Mouse (Mus musculus): ENCODE results near the gene Wnt1. TPM values are rescaled to one million over a fixed set of nuclear protein-coding genes. Genes with fewer than 3 reads are reported as not detected.
"Not testable (repeated sequence)": the region's sequence is repeated elsewhere in the genome, so short reads cannot be mapped to it uniquely, and the experiment has no call there.

The Wnt1 gene
- total RNA-seq (2021), result under 1 TPM in 1 of 2 experiments, not detected in 1; 0.14 TPM
- long read RNA-seq, experiment 1, partial matches to known transcripts, result 0 of 16 reads
- long read RNA-seq, experiment 1, other reads (novel, unspliced or antisense), result 16 of 16 reads
- long read RNA-seq, experiment 2, partial matches to known transcripts, result 1 of 5 reads
- long read RNA-seq, experiment 2, other reads (novel, unspliced or antisense), result 4 of 5 reads

DNA sequence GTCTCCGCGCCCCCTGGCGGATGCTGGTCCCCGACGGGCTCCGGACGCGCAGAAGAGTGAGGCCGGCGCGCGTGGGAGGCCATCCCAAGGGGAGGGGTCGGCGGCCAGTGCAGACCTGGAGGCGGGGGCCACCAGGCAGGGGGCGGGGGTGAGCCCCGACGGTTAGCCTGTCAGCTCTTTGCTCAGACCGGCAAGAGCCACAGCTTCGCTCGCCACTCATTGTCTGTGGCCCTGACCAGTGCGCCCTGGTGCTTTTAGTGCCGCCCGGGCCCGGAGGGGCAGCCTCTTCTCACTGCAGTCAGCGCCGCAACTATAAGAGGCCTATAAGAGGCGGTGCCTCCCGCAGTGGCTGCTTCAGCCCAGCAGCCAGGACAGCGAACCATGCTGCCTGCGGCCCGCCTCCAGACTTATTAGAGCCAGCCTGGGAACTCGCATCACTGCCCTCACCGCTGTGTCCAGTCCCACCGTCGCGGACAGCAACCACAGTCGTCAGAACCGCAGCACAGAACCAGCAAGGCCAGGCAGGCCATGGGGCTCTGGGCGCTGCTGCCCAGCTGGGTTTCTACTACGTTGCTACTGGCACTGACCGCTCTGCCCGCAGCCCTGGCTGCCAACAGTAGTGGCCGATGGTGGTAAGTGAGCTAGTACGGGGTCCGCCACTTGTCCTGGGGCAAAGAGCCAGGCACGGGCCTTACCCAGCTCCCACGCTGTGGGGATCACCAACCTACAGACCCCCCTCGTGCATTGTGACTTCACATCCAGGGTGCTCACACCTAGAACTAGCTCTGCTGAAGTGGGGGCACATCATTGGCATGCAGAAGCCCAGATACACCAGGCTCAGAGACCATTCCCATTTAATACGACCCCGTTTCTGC, at the start of gene Wnt1:
Wnt1 (plus strand) TSS at position 197 of the 875 bp plus-strand sequence.
- no peak for DNase-seq (ENCODE audit: extremely low spot score in 1 of 2, low spot score in 2 of 2)
- Histone ChIP-seq H3K27ac (no peak within 1 kb of the TSS), H3K4me3 (no peak within 1 kb of the TSS)
- peak; percentile 56 for TF ChIP-seq CTCF (IDR thresholded peaks at IDR 0.05)
- intact Hi-C loops (cut with DNase I), result no loop called here

DNA sequence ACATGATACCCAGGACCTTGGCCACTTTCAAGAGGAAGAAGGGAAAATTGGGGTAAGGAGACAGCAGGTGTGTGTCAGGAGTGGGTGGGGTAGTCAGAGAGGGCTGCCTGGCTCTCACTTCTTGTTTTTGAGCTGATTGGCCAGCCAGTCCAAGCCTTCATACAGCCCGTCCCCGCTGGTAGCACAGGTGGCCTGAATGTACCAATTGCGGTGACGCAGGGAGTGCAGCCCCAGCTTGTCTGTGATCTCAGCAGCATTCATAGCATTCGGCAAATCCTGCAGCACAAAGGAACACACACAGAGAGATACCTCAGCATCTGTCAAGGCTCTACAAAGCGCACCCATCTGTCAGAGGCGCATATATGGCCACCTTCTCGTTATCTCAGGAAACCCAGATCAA, 49.4 kb upstream of the Wnt1 start:
- no peak for TF ChIP-seq CTCF (IDR thresholded peaks at IDR 0.05)
- no peak overlapping the region for H3K4me3 ChIP-seq
- DNase-seq (ENCODE audit: extremely low spot score in 1 of 2, low spot score in 2 of 2), result no peak
- H3K27ac ChIP-seq, result no peak overlapping the region
- intact Hi-C loops (cut with DNase I), result no loop called here

DNA sequence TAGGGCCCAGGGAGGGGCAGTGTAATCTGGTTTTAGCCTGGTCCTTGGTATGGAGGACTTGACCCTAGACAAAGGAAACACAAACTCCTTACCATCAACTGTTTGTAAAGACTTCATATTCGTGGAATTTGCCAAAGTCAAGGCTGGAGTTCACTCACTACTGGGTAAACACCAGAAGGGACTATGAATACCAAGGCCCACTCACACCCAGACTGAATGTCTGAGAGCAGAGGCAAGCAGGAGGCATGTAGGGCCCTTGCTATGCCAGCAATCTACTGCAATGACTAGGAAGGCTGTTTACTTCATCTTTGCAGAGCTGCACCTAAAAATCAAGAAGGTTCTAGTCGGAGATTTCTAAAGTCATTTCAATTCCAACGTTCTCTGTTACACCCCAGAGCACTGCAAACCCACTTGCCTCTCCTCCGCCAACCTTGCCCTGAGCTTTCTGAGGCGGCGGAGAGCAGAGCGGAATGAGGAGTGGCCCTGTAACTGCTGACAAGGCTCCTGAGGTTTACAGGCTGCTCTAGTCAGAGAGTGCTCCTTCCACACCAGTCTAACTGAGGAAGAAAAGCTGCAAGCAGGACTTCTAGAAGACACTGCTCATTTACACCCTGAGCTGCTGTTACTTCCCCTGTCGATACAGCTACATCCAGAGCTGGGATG, 46.8 kb upstream of the Wnt1 start:
- no peak for TF ChIP-seq CTCF (IDR thresholded peaks at IDR 0.05)
- intact Hi-C loops (cut with DNase I), result no loop called here
- 0 out of 2 replicates have a peak overlapping the region, but pooled peaks have one; percentile 8 for H3K27ac ChIP-seq
- H3K4me3 ChIP-seq, result no peak overlapping the region
- DNase-seq (ENCODE audit: extremely low spot score in 1 of 2, low spot score in 2 of 2), result no peak

DNA sequence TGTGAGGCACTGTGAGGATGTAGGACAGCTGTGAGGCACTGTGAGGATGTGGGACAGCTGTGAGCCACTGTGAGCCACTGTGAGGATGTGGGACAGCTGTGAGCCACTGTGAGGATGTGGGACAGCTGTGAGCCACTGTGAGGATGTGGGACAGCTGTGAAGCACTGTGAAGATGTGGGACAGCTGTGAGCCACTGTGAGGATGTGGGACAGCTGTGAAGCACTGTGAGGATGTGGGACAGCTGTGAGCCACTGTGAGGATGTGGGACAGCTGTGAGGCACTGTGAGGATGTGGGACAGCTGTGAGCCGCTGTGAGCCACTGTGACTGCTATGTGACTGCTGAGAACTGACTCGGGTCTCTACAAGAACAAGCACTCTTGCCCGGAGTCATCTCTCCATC, 45.8 kb upstream of the Wnt1 start:
- intact Hi-C loops (cut with DNase I); H3K4me3 ChIP-seq; DNase-seq (ENCODE audit: extremely low spot score in 1 of 2, low spot score in 2 of 2); H3K27ac ChIP-seq: not testable (repeated sequence)

GRCm38 (mm10) chr15:98746344-98746965, 43.2 kb upstream of the Wnt1 start:
- TF ChIP-seq CTCF (IDR thresholded peaks at IDR 0.05), result no peak
- Histone ChIP-seq H3K27ac (no peak overlapping the region), H3K4me3 (no peak overlapping the region)
- no peak for DNase-seq (ENCODE audit: extremely low spot score in 1 of 2, low spot score in 2 of 2)
- intact Hi-C loops (cut with DNase I), result no loop called here

DNA sequence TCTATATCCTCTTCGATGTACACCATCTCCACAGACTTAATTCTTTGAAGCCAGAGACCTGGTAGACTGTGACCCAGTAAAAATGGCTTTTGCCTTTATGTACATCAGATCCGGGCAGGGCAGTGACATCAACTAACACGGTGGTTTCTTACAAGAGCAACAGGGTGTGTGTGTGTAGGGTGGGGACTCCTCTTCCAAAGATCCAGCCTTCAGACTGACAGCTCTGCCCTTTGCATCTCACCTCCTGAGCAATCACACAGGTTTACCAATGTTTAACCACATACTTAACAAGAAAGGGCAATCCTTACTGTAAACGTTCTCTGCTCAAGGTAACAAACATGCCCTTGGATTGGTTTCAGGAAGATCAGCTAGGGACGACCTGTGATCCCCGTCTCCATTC, 42.4 kb upstream of the Wnt1 start:
- H3K27ac ChIP-seq, result no peak overlapping the region
- no peak for DNase-seq (ENCODE audit: extremely low spot score in 1 of 2, low spot score in 2 of 2)
- no peak for TF ChIP-seq CTCF (IDR thresholded peaks at IDR 0.05)
- H3K4me3 ChIP-seq, result no peak overlapping the region
- intact Hi-C loops (cut with DNase I), result no loop called here

GRCm38 (mm10) chr15:98749093-98749492, 40.6 kb upstream of the Wnt1 start:
- no peak for DNase-seq (ENCODE audit: extremely low spot score in 1 of 2, low spot score in 2 of 2)
- H3K4me3 ChIP-seq, result no peak overlapping the region
- no peak overlapping the region for H3K27ac ChIP-seq
- intact Hi-C loops (cut with DNase I), result no loop called here
- no peak for TF ChIP-seq CTCF (IDR thresholded peaks at IDR 0.05)

- no peak for DNase-seq (ENCODE audit: extremely low spot score in 1 of 2, low spot score in 2 of 2)
- Histone ChIP-seq H3K27ac (no peak overlapping the region), H3K4me3 (no peak overlapping the region)
- TF ChIP-seq CTCF (IDR thresholded peaks at IDR 0.05), result no peak
- intact Hi-C loops (cut with DNase I), result no loop called here
Observed at GRCm38 (mm10) chr15:98753021-98753423, 36.6 kb upstream of the Wnt1 start.

DNA sequence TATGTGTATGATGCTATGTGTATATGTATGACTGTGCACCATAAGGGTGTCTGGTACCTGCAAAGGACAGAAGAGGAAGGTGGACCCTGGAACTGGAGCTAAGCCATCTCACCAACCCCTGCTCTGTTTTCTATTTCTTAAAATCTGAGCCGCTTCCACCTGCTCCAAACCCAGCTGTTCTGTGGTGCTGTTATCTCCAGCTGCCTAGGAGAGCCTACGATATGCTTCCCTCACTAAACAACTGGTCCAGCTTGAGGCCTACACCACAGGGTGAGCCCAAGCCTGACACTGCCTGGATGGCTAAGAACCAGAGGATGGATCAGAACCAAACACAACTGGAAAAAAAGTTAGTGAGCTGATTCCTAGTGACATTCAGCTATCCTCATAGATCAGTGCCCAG, 35.5 kb upstream of the Wnt1 start:
- intact Hi-C loops (cut with DNase I), result no loop called here
- no peak for DNase-seq (ENCODE audit: extremely low spot score in 1 of 2, low spot score in 2 of 2)
- no peak for TF ChIP-seq CTCF (IDR thresholded peaks at IDR 0.05)
- H3K27ac ChIP-seq, result no peak overlapping the region
- H3K4me3 ChIP-seq, result no peak overlapping the region

DNA sequence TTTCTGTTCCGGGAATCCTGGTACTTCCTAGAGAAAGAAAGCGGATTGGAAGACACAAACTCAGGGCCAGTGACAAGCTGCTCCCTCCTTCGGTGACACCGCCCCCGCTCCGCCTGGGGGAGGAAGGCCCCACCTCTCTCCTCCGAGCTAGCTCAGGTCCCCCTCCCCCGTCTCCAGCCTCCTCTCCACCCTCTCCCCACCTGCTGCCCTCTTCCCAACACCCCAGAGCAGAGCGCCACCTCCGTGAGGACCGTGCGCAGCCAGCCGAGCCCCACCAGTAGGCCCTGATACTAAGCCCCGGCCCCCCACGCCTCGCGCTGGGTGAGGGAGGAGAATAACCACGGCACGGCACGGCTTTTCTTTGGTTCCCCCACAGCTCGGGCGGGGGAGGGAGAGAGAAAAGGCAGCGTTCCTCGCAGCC, 27.4 kb upstream of the Wnt1 start:
- Histone ChIP-seq H3K27ac (peak overlapping the region; percentile 98), H3K4me3 (peak overlapping the region; percentile 96)
- TF ChIP-seq CTCF (IDR thresholded peaks at IDR 0.05), result no peak
- intact Hi-C loops (cut with DNase I), result no loop called here
- DNase-seq (ENCODE audit: extremely low spot score in 1 of 2, low spot score in 2 of 2), result peak; percentile 74 to 77

- peak within 1 kb of the TSS; percentile 96 for H3K4me3 ChIP-seq
- DNase-seq (ENCODE audit: extremely low spot score in 1 of 2, low spot score in 2 of 2), result peak; percentile 97
- peak within 1 kb of the TSS; percentile 98 for H3K27ac ChIP-seq
- no peak for TF ChIP-seq CTCF (IDR thresholded peaks at IDR 0.05)
- intact Hi-C loops (cut with DNase I), result no loop called here
Observed at GRCm38 (mm10) chr15:98762670-98763529, 26.8 kb upstream of the Wnt1 start, which contains the start of gene Arf3. TSS of gene Arf3 (minus strand) at chr15:98763214.

All from left cerebral cortex, adult 2 months (tissue).